10 mouse cellular contexts compared by ENCODE assay signal in genomic region chr3:98099287-98099686, GRCm38 (mm10).
A peak's percentile ranks its signal among the peaks of the same experiment; 100 is the strongest.
DNase-seq lines count a peak whose midpoint lies in the region; ATAC-seq and TF ChIP-seq lines count a peak whose summit lies in the region.
"Had no signal": no experiment of that assay in that cellular context is flagged by ENCODE, and none has a peak within 500 bp of the region (broad histone marks: within the 10 kb centered on the region; RNA-seq: fewer than 3 reads in every experiment).

No protein-coding gene starts in this region.

- ATAC-seq in kidney, postnatal 0 days (replicated peaks; ENCODE audit: low FRiP score, low read depth) = no peak
- ATAC-seq in stomach, embryonic 15.5 days (ENCODE audit: insufficient read depth, low FRiP score, low read depth) = no peak

- no peak for DNase-seq in layer of hippocampus, adult 2 months (ENCODE audit: low spot score in 2 of 2)
- DNase-seq in layer of hippocampus, adult 11-12 months (ENCODE audit: low spot score) = no peak
- DNase-seq in R1 (ENCODE audit: low read depth, low spot score) (peak; percentile 52), MN1 (ENCODE audit: low spot score) (no peak)
- no peak for DNase-seq in kidney, postnatal 0 days (ENCODE audit: low spot score)
- no peak for DNase-seq in urinary bladder, adult 2 months (ENCODE audit: low spot score)
- DNase-seq in left cerebral cortex, adult 11 months (ENCODE audit: low spot score) = no peak

- no peaks in the 10 kb centered on the region for H3K4me1 ChIP-seq in kidney, postnatal 0 days (replicated peaks; ENCODE audit: insufficient read depth, low read length)
- H3K4me1 ChIP-seq in stomach, embryonic 15.5 days = 0 out of 2 replicates have a peak, but pooled peaks cover 1% of the 10 kb centered on the region

- peaks cover 57% of the 10 kb centered on the region for H3K36me3 ChIP-seq in kidney, postnatal 0 days (ENCODE audit: insufficient read depth, low read length)
- H3K36me3 ChIP-seq in stomach, embryonic 15.5 days = peaks cover 56% of the 10 kb centered on the region

- H3K27ac ChIP-seq in layer of hippocampus, adult 2 months = no peak overlapping the region
- H3K27ac ChIP-seq in kidney, postnatal 0 days = peak overlapping the region; percentile 42; the same call in 1 of the 2 replicates
- peak overlapping the region; percentile 46; the same call in 1 of the 2 replicates for H3K27ac ChIP-seq in stomach, embryonic 15.5 days
- H3K27ac ChIP-seq: hindbrain, embryonic 13.5 days had no signal

- H3K9ac ChIP-seq in kidney, postnatal 0 days (ENCODE audit: low read depth, low read length) = no peak overlapping the region
- H3K9ac ChIP-seq in stomach, embryonic 15.5 days = no peak overlapping the region
- H3K9ac ChIP-seq: hindbrain, embryonic 13.5 days had no signal

- no peaks in the 10 kb centered on the region; the same call in 1 of the 2 replicates for H3K9me3 ChIP-seq in kidney, postnatal 0 days (replicated peaks; ENCODE audit: low read length)
- H3K9me3 ChIP-seq in stomach, embryonic 15.5 days = no peaks in the 10 kb centered on the region
- H3K9me3 ChIP-seq: hindbrain, embryonic 13.5 days had no signal

- H3K27me3 ChIP-seq in kidney, postnatal 0 days (ENCODE audit: insufficient read depth, low read length) = no peaks in the 10 kb centered on the region
- H3K27me3 ChIP-seq in stomach, embryonic 15.5 days (replicated peaks) = no peaks in the 10 kb centered on the region
- H3K27me3 ChIP-seq: hindbrain, embryonic 13.5 days; megakaryocyte, embryonic 14.5 days had no signal

- H3K4me3 ChIP-seq in layer of hippocampus, adult 2 months = no peak overlapping the region
- H3K4me3 ChIP-seq in kidney, postnatal 0 days (replicated peaks; ENCODE audit: low read depth, low read length) = no peak overlapping the region
- H3K4me3 ChIP-seq in stomach, embryonic 15.5 days (replicated peaks) = no peak overlapping the region
- H3K4me3 ChIP-seq: hindbrain, embryonic 13.5 days; megakaryocyte, embryonic 14.5 days had no signal

- WGBS in kidney, postnatal 0 days = 82% methylated on average over 10 of the region's 10 CpGs
- WGBS in stomach, embryonic 15.5 days = 83% methylated on average over 10 of the region's 10 CpGs

- no peak overlapping the region for H3K4me2 ChIP-seq in kidney, postnatal 0 days (ENCODE audit: low read length)
- H3K4me2 ChIP-seq in stomach, embryonic 15.5 days = no peak overlapping the region
- H3K4me2 ChIP-seq: hindbrain, embryonic 13.5 days had no signal

- TF ChIP-seq CTCF in layer of hippocampus, adult 2 months (conservative IDR thresholded peaks at IDR 0.05) = peak; percentile 56
- TF ChIP-seq CTCF in kidney, postnatal 0 days (IDR thresholded peaks at IDR 0.05; ENCODE audit: low read depth) = peak; percentile 56
